Mouse (Mus musculus): ENCODE measurements around the gene Ddi2. TPM values are rescaled to one million over a fixed set of nuclear protein-coding genes. Genes with fewer than 3 reads are reported as not detected.

The Ddi2 gene
- polyA plus RNA-seq, 1 experiment from 2014 or later = 11.9 TPM

- ATAC-seq (ENCODE audit: low FRiP score) = no peak
- no peak overlapping the region for H3K4me3 ChIP-seq (replicated peaks)
- no peaks in the 10 kb centered on the region for H3K9me3 ChIP-seq (replicated peaks)
- H3K36me3 ChIP-seq = peaks cover 89% of the 10 kb centered on the region
- H3K4me2 ChIP-seq = no peak overlapping the region
- H3K27me3 ChIP-seq (replicated peaks) = no peaks in the 10 kb centered on the region
- no peak overlapping the region for H3K27ac ChIP-seq (replicated peaks)
- no peak overlapping the region for H3K9ac ChIP-seq (replicated peaks)
- 94% methylated on average over 21 of the region's 21 CpGs for WGBS
- H3K4me1 ChIP-seq = no peaks in the 10 kb centered on the region
Observed at GRCm38 (mm10) chr4:141632111-141632873, 90.9 kb downstream of the Ddi2 start.

- H3K4me2 ChIP-seq = no peak overlapping the region
- no peak overlapping the region for H3K9ac ChIP-seq (replicated peaks)
- H3K27ac ChIP-seq (replicated peaks) = no peak overlapping the region
- no peak overlapping the region for H3K4me3 ChIP-seq (replicated peaks)
- peaks cover 86% of the 10 kb centered on the region for H3K36me3 ChIP-seq
- H3K4me1 ChIP-seq = no peaks in the 10 kb centered on the region
- H3K9me3 ChIP-seq (replicated peaks) = no peaks in the 10 kb centered on the region
- H3K27me3 ChIP-seq (replicated peaks) = no peaks in the 10 kb centered on the region
- ATAC-seq (ENCODE audit: low FRiP score) = no peak
- WGBS = 95% methylated on average over 20 of the region's 20 CpGs
Observed at GRCm38 (mm10) chr4:141631250-141631649, 92.0 kb downstream of the Ddi2 start.

- no peak for ATAC-seq (ENCODE audit: low FRiP score)
- WGBS = 94% methylated on average over 11 of the region's 11 CpGs
- H3K27ac ChIP-seq (replicated peaks) = no peak overlapping the region
Observed at GRCm38 (mm10) chr4:141630021-141630420, 93.2 kb downstream of the Ddi2 start.

GRCm38 (mm10) chr4:141628661-141629060 is 94.6 kb downstream of the Ddi2 start:
- Histone ChIP-seq H3K27me3 (replicated peaks) (no peaks in the 10 kb centered on the region), H3K9me3 (replicated peaks) (no peaks in the 10 kb centered on the region), H3K4me2 (no peak overlapping the region), H3K4me3 (replicated peaks) (no peak overlapping the region), H3K36me3 (peaks cover 78% of the 10 kb centered on the region), H3K4me1 (0 out of 2 replicates have a peak, but pooled peaks cover 2% of the 10 kb centered on the region), H3K9ac (replicated peaks) (no peak overlapping the region), H3K27ac (replicated peaks) (no peak overlapping the region)
- WGBS = 85% methylated on average over 14 of the region's 14 CpGs
- no peak for ATAC-seq (ENCODE audit: low FRiP score)

More at GRCm38 (mm10) chr4:141630021-141630420, 93.2 kb downstream of the Ddi2 start:
- Histone ChIP-seq H3K4me3 (replicated peaks) (no peak overlapping the region), H3K27me3 (replicated peaks) (no peaks in the 10 kb centered on the region), H3K4me2 (no peak overlapping the region), H3K4me1 (no peaks in the 10 kb centered on the region), H3K9ac (replicated peaks) (no peak overlapping the region), H3K36me3 (peaks cover 87% of the 10 kb centered on the region), H3K9me3 (replicated peaks) (no peaks in the 10 kb centered on the region)

Other genes with a start within 250 kb of the Ddi2 start
- gene Spen, start 184.8 kb downstream of the Ddi2 start, polyA plus RNA-seq (2015; fragmentation: Nextera tagmentation; extraction: Ambion mirVana) = 13.4 and 13.7 TPM in 2 replicates
- 31.0 and 32.2 TPM in 2 replicates for gene Fblim1, start 117.3 kb downstream of the Ddi2 start, polyA plus RNA-seq (2015; fragmentation: Nextera tagmentation; extraction: Ambion mirVana)
- gene Tmem82, start 104.8 kb downstream of the Ddi2 start, polyA plus RNA-seq (2015; fragmentation: Nextera tagmentation; extraction: Ambion mirVana) = 0.18 and 0.88 TPM in 2 replicates
- gene Slc25a34, start 99.6 kb downstream of the Ddi2 start, polyA plus RNA-seq (2015; fragmentation: Nextera tagmentation; extraction: Ambion mirVana) = 0.10 and 0.28 TPM in 2 replicates
- gene Plekhm2, start 58.5 kb downstream of the Ddi2 start, polyA plus RNA-seq (2015; fragmentation: Nextera tagmentation; extraction: Ambion mirVana) = 6.8 and 8.1 TPM in 2 replicates
- 0.22 TPM in 1 of 2 replicates, not detected in the other for gene Rsc1a1, start 37.8 kb downstream of the Ddi2 start, polyA plus RNA-seq (2015; fragmentation: Nextera tagmentation; extraction: Ambion mirVana)
- 0.72 TPM in 1 of 2 replicates, not detected in the other for gene Agmat, start 23.3 kb upstream of the Ddi2 start, polyA plus RNA-seq (2015; fragmentation: Nextera tagmentation; extraction: Ambion mirVana)
- 6.2 TPM in 2 replicates for gene Dnajc16, start 67.5 kb upstream of the Ddi2 start, polyA plus RNA-seq (2015; fragmentation: Nextera tagmentation; extraction: Ambion mirVana)
- 19.2 and 20.1 TPM in 2 replicates for gene Casp9, start 70.2 kb upstream of the Ddi2 start, polyA plus RNA-seq (2015; fragmentation: Nextera tagmentation; extraction: Ambion mirVana)
- 1.3 TPM in 1 of 2 replicates, not detected in the other for gene Cela2a, start 102.7 kb upstream of the Ddi2 start, polyA plus RNA-seq (2015; fragmentation: Nextera tagmentation; extraction: Ambion mirVana)
- not detected in 2 replicates for gene Ctrc, start 122.9 kb upstream of the Ddi2 start, polyA plus RNA-seq (2015; fragmentation: Nextera tagmentation; extraction: Ambion mirVana)
- 75.6 and 85.4 TPM in 2 replicates for gene Efhd2, start 151.5 kb upstream of the Ddi2 start, polyA plus RNA-seq (2015; fragmentation: Nextera tagmentation; extraction: Ambion mirVana)